Mouse (Mus musculus): Measurements from ENCODE around the gene Ghdc.

Gene Ghdc

GRCm38 (mm10) chr11:100782568-100782967 is 11.8 kb upstream of the Ghdc start:
- DNase-seq (ENCODE audit: low spot score in 2 of 2): no peak

- DNase-seq (ENCODE audit: low spot score in 2 of 2): no peak
Measured at GRCm38 (mm10) chr11:100781763-100782475, 11.2 kb upstream of the Ghdc start.

- no peak for DNase-seq (ENCODE audit: low spot score in 2 of 2)
Measured at GRCm38 (mm10) chr11:100780247-100780646, 9.5 kb upstream of the Ghdc start.

- no peak for DNase-seq (ENCODE audit: low spot score in 2 of 2)
Measured at GRCm38 (mm10) chr11:100778069-100778468, 7.3 kb upstream of the Ghdc start.

- DNase-seq (ENCODE audit: low spot score in 2 of 2): no peak
Measured at GRCm38 (mm10) chr11:100775921-100776320, 5.2 kb upstream of the Ghdc start.

GRCm38 (mm10) chr11:100774261-100774660 is 3.5 kb upstream of the Ghdc start:
- no peak for DNase-seq (ENCODE audit: low spot score in 2 of 2)

GRCm38 (mm10) chr11:100769980-100770379 is 777 bp downstream of the Ghdc start:
- DNase-seq (ENCODE audit: low spot score in 2 of 2): no peak

- DNase-seq (ENCODE audit: low spot score in 2 of 2): no peak
Measured at GRCm38 (mm10) chr11:100767871-100768270, 2.9 kb downstream of the Ghdc start.

- no peak for DNase-seq (ENCODE audit: low spot score in 2 of 2)
Measured at GRCm38 (mm10) chr11:100766726-100767125, 4.0 kb downstream of the Ghdc start.

- DNase-seq (ENCODE audit: low spot score in 2 of 2): no peak
Measured at GRCm38 (mm10) chr11:100762831-100763230, 7.9 kb downstream of the Ghdc start, which contains the start of gene Hcrt. TSS of gene Hcrt (minus strand) at chr11:100762931.

- peak; percentile 86 for DNase-seq (ENCODE audit: low spot score in 2 of 2)
Measured at GRCm38 (mm10) chr11:100761547-100762045, 9.2 kb downstream of the Ghdc start.

- no peak for DNase-seq (ENCODE audit: low spot score in 2 of 2)
Measured at GRCm38 (mm10) chr11:100759611-100760233, 11.0 kb downstream of the Ghdc start, which contains the start of gene Kcnh4. TSS of gene Kcnh4 (minus strand) at chr11:100759942.

- no peak for DNase-seq (ENCODE audit: low spot score in 2 of 2)
Measured at GRCm38 (mm10) chr11:100758707-100759610, 11.8 kb downstream of the Ghdc start.

GRCm38 (mm10) chr11:100757566-100757965 is 13.2 kb downstream of the Ghdc start:
- DNase-seq (ENCODE audit: low spot score in 2 of 2): no peak

GRCm38 (mm10) chr11:100756476-100756875 is 14.3 kb downstream of the Ghdc start:
- no peak for DNase-seq (ENCODE audit: low spot score in 2 of 2)

GRCm38 (mm10) chr11:100754693-100755057 is 16.1 kb downstream of the Ghdc start:
- DNase-seq (ENCODE audit: low spot score in 2 of 2): no peak

GRCm38 (mm10) chr11:100754021-100754692 is 16.6 kb downstream of the Ghdc start:
- no peak for DNase-seq (ENCODE audit: low spot score in 2 of 2)

- no peak for DNase-seq (ENCODE audit: low spot score in 2 of 2)
Measured at GRCm38 (mm10) chr11:100752294-100752693, 18.5 kb downstream of the Ghdc start.

GRCm38 (mm10) chr11:100750127-100750526 is 20.6 kb downstream of the Ghdc start:
- no peak for DNase-seq (ENCODE audit: low spot score in 2 of 2)

GRCm38 (mm10) chr11:100749469-100749868 is 21.3 kb downstream of the Ghdc start:
- no peak for DNase-seq (ENCODE audit: low spot score in 2 of 2)

- DNase-seq (ENCODE audit: low spot score in 2 of 2): no peak
Measured at GRCm38 (mm10) chr11:100748620-100749019, 22.1 kb downstream of the Ghdc start.

- DNase-seq (ENCODE audit: low spot score in 2 of 2): no peak
Measured at GRCm38 (mm10) chr11:100747114-100747513, 23.6 kb downstream of the Ghdc start.

All from heart, adult 9 months (tissue).